Mouse (Mus musculus): ENCODE measurements around the gene Tgif1.

- TF ChIP-seq EP300 (IDR thresholded peaks at IDR 0.05; ENCODE audit: low read depth): no peak
- no peak for TF ChIP-seq CTCF (IDR thresholded peaks at IDR 0.05; ENCODE audit: low read depth)
Measured at GRCm38 (mm10) chr17:70799266-70799665, 54.1 kb downstream of the Tgif1 start.

Data from heart, postnatal 0 days (tissue).